Mouse (Mus musculus) midbrain, postnatal 0 days (tissue): ENCODE measurements around the gene Klhl42. TPM values are rescaled to one million over a fixed set of nuclear protein-coding genes. Genes with fewer than 3 reads are reported as not detected.

ENCODE experiments used
- ATAC-seq: fragments of 200-750 bp; cut with Nextera tagmentation; 2 replicates; pipeline ENCODE4 v1.8.0; 2017; ENCODE audit warnings: moderate number of reproducible peaks, mild to moderate bottlenecking, moderate TSS enrichment, moderate library complexity; ENCODE audit not compliant: low FRiP score
- DNase-seq: peaks from one replicate; pipeline ENCODE4 v3.0.0-alpha.2; 2015; ENCODE audit warnings: low spot score
- H3K27ac ChIP-seq: fragments of 300-500 bp; sonication (generic); 2 replicates; pipeline ENCODE4 v1.5.1; 2014; ENCODE audit warnings: low read depth, mild to moderate bottlenecking, low read length, mixed read lengths
- H3K27me3 ChIP-seq: fragments of 300-500 bp; sonication (generic); 2 replicates; pipeline ENCODE4 v1.6.1; 2014; ENCODE audit warnings: low read length, control low read depth, mixed read lengths; ENCODE audit not compliant: insufficient read depth
- H3K36me3 ChIP-seq: fragments of 300-500 bp; sonication (generic); 2 replicates; pipeline ENCODE4 v1.6.1; 2014; ENCODE audit warnings: low read length, control low read depth, mixed read lengths; ENCODE audit not compliant: insufficient read depth
- H3K4me1 ChIP-seq: fragments of 300-500 bp; sonication (generic); 2 replicates; pipeline ENCODE4 v1.6.1; 2014; ENCODE audit warnings: mild to moderate bottlenecking, control low read depth, antibody characterized with exemption, low read length, mixed read lengths; ENCODE audit not compliant: insufficient read depth
- H3K4me2 ChIP-seq: fragments of 300-500 bp; sonication (generic); 2 replicates; pipeline ENCODE4 v1.6.1; 2014; ENCODE audit warnings: low read depth, mild to moderate bottlenecking, low read length, mixed read lengths; ENCODE audit not compliant: poor library complexity, severe bottlenecking
- H3K4me3 ChIP-seq: fragments of 300-500 bp; sonication (generic); 2 replicates; pipeline ENCODE4 v1.5.1; 2014; ENCODE audit warnings: low read depth, mild to moderate bottlenecking, low read length, moderate library complexity
- H3K9ac ChIP-seq: fragments of 300-500 bp; sonication (generic); replicated peaks from 2 replicates; pipeline ENCODE4 v1.6.1; 2014; ENCODE audit warnings: mild to moderate bottlenecking, low read length, moderate library complexity, mixed read lengths; ENCODE audit not compliant: poor library complexity, severe bottlenecking
- H3K9me3 ChIP-seq: fragments of 300-500 bp; sonication (generic); 2 replicates; pipeline ENCODE4 v1.6.1; 2016; ENCODE audit warnings: low read length, control low read depth
- CTCF ChIP-seq: IDR thresholded peaks from 2 replicates; pipeline ENCODE4 v1.5.1; 2016; ENCODE audit warnings: antibody characterized with exemption, mild to moderate bottlenecking
- WGBS: fragments of 180-500 bp; shearing (Covaris S2); extraction: QIAGEN DNeasy Blood & Tissue Kit; methylation state at CpG from one replicate; pipeline ENCODE4 v1.1.7; 2014; 5-methylcytosine and 5-hydroxymethylcytosine counted together
- polyA plus RNA-seq: library from polyadenylated mRNA; unstranded; fragments of >200 nt; fragmentation: Nextera tagmentation; extraction: Ambion mirVana; gene quantifications from 2 replicates; pipeline ENCODE4 v1.2.1, GENCODE M21; 2015
- total RNA-seq: library from RNA; depleted of rRNA; stranded (reverse); fragments of >200 nt; gene quantifications from 2 replicates; pipeline ENCODE4 v1.2.3, GENCODE M21; 2014; rRNA removed

Klhl42 gene
- total and polyA plus RNA-seq, 2 experiments from 2014 or later = 6.4 to 26.0 TPM

DNA sequence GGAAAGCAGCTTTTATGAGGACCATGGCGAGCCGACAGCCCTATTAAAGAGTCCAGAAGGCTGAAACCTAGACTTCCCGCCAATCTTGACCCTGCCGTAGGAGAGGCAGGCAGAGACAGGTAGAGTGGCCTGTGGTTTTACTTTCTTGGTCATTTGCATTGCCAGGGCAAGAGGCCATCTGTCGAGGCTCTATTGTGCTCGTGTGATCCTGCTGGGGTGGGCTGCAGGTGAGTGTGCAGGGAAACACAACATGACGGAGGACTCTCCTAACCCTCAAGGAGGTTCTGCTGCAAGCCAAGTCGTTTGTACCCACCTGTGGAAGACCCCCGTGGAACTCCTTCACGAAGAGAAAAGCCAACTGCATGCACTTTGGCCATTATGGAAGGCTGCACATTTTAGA is 54.6 kb downstream of the Klhl42 start:
- Histone ChIP-seq H3K27ac (no peak overlapping the region), H3K4me1 (no peaks in the 10 kb centered on the region), H3K9ac (no peak overlapping the region), H3K9me3 (no peaks in the 10 kb centered on the region), H3K4me2 (no peak overlapping the region), H3K4me3 (no peak overlapping the region), H3K27me3 (no peaks in the 10 kb centered on the region), H3K36me3 (no peaks in the 10 kb centered on the region)
- WGBS = 63% methylated on average over 10 of the region's 10 CpGs
- TF ChIP-seq CTCF = no peak
- DNase-seq (no peak), ATAC-seq (no peak)

DNA sequence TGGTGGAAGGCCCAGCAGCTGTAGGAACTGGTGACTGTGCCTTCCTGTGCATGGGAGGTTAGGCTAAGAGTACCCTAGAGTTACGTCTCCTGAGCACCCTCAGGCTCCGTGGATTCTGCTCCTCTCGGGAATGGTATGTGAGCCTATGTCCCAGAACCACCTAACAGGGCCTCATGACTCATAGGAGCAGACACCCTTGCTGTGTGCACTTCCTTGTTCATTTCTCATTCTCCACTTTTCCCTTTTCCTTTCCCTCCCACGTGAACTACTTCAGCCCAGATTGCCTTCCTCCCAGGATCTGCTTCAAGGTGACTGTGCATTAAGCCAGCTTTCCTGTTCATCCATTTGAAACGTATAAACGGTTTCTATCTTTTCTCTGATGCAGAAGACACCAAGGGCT is 59.9 kb downstream of the Klhl42 start:
- Histone ChIP-seq H3K27me3 (no peaks in the 10 kb centered on the region), H3K4me2 (no peak overlapping the region), H3K4me3 (no peak overlapping the region), H3K9ac (no peak overlapping the region), H3K27ac (no peak overlapping the region), H3K36me3 (no peaks in the 10 kb centered on the region), H3K9me3 (no peaks in the 10 kb centered on the region), H3K4me1 (no peaks in the 10 kb centered on the region)
- 79% methylated on average over 6 of the region's 6 CpGs for WGBS
- TF ChIP-seq CTCF = no peak
- no peak for DNase-seq
- ATAC-seq = no peak

DNA sequence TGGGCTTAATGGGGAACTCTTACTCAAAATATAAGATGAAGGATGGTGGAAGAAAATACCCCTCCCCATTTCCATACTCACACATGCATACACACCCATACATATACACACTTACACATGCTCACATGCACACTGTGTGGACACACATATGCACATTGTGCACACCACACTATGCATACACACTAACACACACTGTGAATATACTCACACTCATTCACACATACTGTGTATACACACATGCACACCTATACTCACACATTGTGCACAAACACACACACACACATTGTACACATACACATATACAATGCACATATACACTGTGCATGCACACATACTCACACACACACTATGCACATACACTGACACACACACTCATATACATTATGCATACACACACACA is 60.7 kb downstream of the Klhl42 start:
- Histone ChIP-seq H3K4me3 (no peak overlapping the region), H3K27me3 (no peaks in the 10 kb centered on the region), H3K4me2 (no peak overlapping the region), H3K36me3 (no peaks in the 10 kb centered on the region), H3K27ac (no peak overlapping the region), H3K4me1 (no peaks in the 10 kb centered on the region), H3K9ac (no peak overlapping the region), H3K9me3 (no peaks in the 10 kb centered on the region; the same call in 1 of the 2 replicates)
- no peak for TF ChIP-seq CTCF
- ATAC-seq = no peak
- no peak for DNase-seq

DNA sequence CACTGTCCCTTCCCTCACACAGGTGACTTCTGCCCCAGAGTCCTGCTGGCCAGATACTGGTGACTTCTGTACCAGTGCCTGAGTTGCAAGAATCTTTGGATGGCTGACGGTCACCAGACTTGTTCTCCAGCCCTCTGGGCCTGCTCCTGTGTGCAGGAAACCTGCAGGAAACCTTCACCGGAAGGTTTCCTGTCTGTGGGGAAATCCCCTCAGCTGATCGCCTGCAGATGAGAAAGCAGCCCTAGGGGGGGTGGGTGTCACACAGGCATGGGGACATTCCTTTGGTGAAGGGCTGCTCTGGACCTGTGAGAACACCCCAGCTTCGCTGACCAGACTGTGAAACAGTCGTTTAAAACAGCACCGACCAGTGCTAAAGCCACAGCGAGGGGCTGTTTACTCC is 63.9 kb downstream of the Klhl42 start:
- no peak for TF ChIP-seq CTCF
- H3K27me3 ChIP-seq = no peaks in the 10 kb centered on the region
- DNase-seq = no peak
- 78% methylated on average over 7 of the region's 7 CpGs for WGBS
- H3K9me3 ChIP-seq = no peaks in the 10 kb centered on the region; the same call in 1 of the 2 replicates
- no peak overlapping the region for H3K4me2 ChIP-seq
- no peak overlapping the region for H3K4me3 ChIP-seq
- no peak overlapping the region for H3K27ac ChIP-seq
- no peaks in the 10 kb centered on the region for H3K4me1 ChIP-seq
- no peak for ATAC-seq
- no peaks in the 10 kb centered on the region for H3K36me3 ChIP-seq
- no peak overlapping the region for H3K9ac ChIP-seq

DNA sequence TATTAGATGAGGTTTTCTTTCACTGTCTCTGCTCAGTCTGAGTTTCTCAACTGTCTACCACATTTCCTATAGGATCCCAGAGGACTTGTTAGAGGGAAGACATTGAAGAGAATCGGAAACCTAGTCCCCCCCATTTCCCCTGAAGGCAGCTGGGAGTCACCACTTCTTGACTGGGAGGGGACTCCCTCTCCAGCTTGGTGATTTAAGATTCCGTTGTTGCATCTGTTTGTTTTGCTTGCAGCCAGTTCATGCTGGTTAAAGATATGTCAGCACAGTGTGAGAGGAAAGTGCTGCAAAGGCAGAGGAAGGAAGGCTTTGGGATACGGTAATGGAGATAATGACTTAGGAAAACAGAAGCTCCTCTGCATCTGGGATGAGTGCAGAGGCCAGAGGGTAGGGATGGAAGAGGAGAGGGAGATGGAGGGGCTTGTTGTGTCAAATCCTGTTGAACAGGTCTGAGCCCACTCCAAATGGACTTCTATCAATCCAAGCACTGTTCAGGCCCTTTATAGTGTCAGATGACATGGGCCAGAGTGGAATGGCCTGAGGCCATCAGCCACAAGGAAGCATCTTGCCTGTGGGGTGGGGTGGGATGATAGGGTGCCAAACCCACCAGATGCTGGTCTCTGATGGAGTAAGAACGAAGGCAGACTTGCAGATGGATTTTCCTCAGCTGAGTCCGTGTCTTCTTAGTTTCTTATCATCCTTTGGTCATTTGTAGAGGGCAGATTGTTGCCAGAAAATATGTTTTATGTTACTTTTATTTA is 70.8 kb downstream of the Klhl42 start:
- ATAC-seq (no peak), DNase-seq (no peak)
- no peak overlapping the region for H3K9ac ChIP-seq
- no peaks in the 10 kb centered on the region for H3K36me3 ChIP-seq
- no peaks in the 10 kb centered on the region for H3K9me3 ChIP-seq
- no peak for TF ChIP-seq CTCF
- 62% methylated on average over 5 of the region's 5 CpGs for WGBS
- no peak overlapping the region for H3K27ac ChIP-seq
- no peak overlapping the region for H3K4me3 ChIP-seq
- H3K27me3 ChIP-seq = no peaks in the 10 kb centered on the region
- no peak overlapping the region for H3K4me2 ChIP-seq
- no peaks in the 10 kb centered on the region for H3K4me1 ChIP-seq

Other genes starting within 250 kb of the Klhl42 start
- gene Smco2, start 241.3 kb upstream of the Klhl42 start, total RNA-seq = not detected in 2 replicates
- not detected in 2 replicates for gene Smco2, start 241.3 kb upstream of the Klhl42 start, polyA plus RNA-seq
- 23.7 and 25.0 TPM in 2 replicates for gene Ppfibp1, start 202.9 kb upstream of the Klhl42 start, total RNA-seq
- gene Ppfibp1, start 202.9 kb upstream of the Klhl42 start, polyA plus RNA-seq = 21.6 and 25.4 TPM in 2 replicates
- gene 1700034J05Rik, start 137.0 kb upstream of the Klhl42 start, total RNA-seq = not detected in 2 replicates
- not detected in 2 replicates for gene 1700034J05Rik, start 137.0 kb upstream of the Klhl42 start, polyA plus RNA-seq
- 0.49 and 0.90 TPM in 2 replicates for gene Rep15, start 58.8 kb upstream of the Klhl42 start, total RNA-seq
- 0.59 and 0.83 TPM in 2 replicates for gene Rep15, start 58.8 kb upstream of the Klhl42 start, polyA plus RNA-seq
- gene Mrps35, start 48.6 kb upstream of the Klhl42 start, total RNA-seq = 8.9 and 9.4 TPM in 2 replicates
- gene Mrps35, start 48.6 kb upstream of the Klhl42 start, polyA plus RNA-seq = 61.0 and 72.6 TPM in 2 replicates
- 0.57 and 1.9 TPM in 2 replicates for gene Mansc4, start 4.3 kb upstream of the Klhl42 start, total RNA-seq
- gene Mansc4, start 4.3 kb upstream of the Klhl42 start, polyA plus RNA-seq = 1.4 TPM in 2 replicates
- 0.85 and 2.5 TPM in 2 replicates for gene Pthlh, start 172.8 kb downstream of the Klhl42 start, total RNA-seq
- gene Pthlh, start 172.8 kb downstream of the Klhl42 start, polyA plus RNA-seq = 2.3 TPM in 2 replicates